Mouse (Mus musculus) cortical plate, adult 2 months (tissue): ENCODE data around the gene Dhdh. TPM values are rescaled to one million over a fixed set of nuclear protein-coding genes. Genes with fewer than 3 reads are reported as not detected.

Experiments used
- H3K27ac ChIP-seq: fragments of 200-500 bp; 2 replicates; pipeline ENCODE4 v1.5.1; 2012; ENCODE audit warnings: low read length, control low read depth, inconsistent platforms; ENCODE audit not compliant: insufficient read depth
- H3K4me1 ChIP-seq: fragments of 200-500 bp; 2 replicates; pipeline ENCODE4 v1.6.1; 2011; ENCODE audit warnings: low read length; ENCODE audit not compliant: control insufficient read depth, insufficient read depth
- H3K4me3 ChIP-seq: fragments of 200-500 bp; 2 replicates; pipeline ENCODE4 v1.5.1; 2011; ENCODE audit warnings: mild to moderate bottlenecking, low read length, control low read depth; ENCODE audit not compliant: insufficient read depth
- CTCF ChIP-seq: fragments of 200-500 bp; IDR thresholded peaks from 2 replicates; pipeline ENCODE4 v1.5.1; 2011; ENCODE audit warnings: mild to moderate bottlenecking, control low read depth, low read length; ENCODE audit not compliant: insufficient read depth; ENCODE audit errors: extremely low read depth
- POLR2A ChIP-seq: fragments of 200-500 bp; IDR thresholded peaks from 2 replicates; pipeline ENCODE4 v1.6.1; 2011; ENCODE audit warnings: mild to moderate bottlenecking, low read length, control low read depth; ENCODE audit not compliant: insufficient read depth; ENCODE audit errors: extremely low read depth
- polyA plus RNA-seq: library from polyadenylated mRNA; depleted of rRNA; stranded (reverse); fragments of >200 nt; gene quantifications from 2 replicates; pipeline ENCODE4 v1.2.3, GENCODE M21; 2012

Gene Dhdh
- polyA plus RNA-seq, 1 experiment, result 5.9 TPM

GRCm38 (mm10) chr7:45457204-45458060 is 31.2 kb downstream of the Dhdh start:
- TF ChIP-seq CTCF (no peak), POLR2A (peak; percentile 24; the same call in 1 of the 2 replicates)
- Histone ChIP-seq H3K4me3 (peak overlapping the region; percentile 93; the same call in 1 of the 2 replicates), H3K27ac (no peak overlapping the region), H3K4me1 (peaks cover 6% of the 10 kb centered on the region; the same call in 1 of the 2 replicates)

- Histone ChIP-seq H3K27ac (no peak overlapping the region), H3K4me3 (no peak overlapping the region), H3K4me1 (peaks cover 6% of the 10 kb centered on the region; the same call in 1 of the 2 replicates)
- no peak for TF ChIP-seq POLR2A
- TF ChIP-seq CTCF, result no peak
Observed at GRCm38 (mm10) chr7:45456721-45457203, 31.8 kb downstream of the Dhdh start.

DNA sequence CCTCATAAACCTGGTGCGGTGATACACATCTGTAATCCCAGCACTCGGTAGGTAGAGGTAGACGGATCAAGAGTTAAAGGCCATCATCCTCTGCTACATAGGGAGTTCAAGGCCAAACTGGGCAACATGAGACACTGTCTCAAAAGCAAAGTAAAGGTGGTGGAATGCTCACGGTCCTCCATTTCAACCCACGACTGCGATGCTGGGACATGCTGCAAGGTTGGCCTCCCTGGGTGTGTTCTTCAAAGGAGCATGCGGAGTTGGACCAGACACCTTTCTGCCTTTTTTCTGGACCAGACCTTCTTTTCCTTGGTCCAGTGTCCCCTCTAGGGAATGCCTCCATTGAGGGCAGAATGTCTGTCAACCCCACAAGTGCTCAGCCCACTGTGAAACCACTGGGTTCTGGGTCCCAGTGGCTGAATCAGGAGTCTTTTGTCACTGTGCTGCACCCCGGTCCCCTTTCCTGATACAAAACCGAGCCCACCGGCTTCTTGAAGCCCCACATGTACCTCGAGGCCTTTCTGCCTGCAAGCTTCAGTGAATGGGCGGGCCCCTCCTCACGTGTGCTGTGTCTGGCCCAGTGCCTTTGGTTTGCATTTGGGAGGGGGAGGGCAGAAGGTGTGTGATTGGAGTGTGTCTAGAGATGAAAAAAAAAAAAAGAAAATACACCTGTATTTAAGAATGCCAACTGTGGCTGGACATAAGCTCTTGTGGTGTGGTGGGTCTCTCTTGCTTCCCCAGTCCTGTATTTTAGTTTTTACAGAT is 32.5 kb downstream of the Dhdh start:
- H3K4me1 ChIP-seq, result peaks cover 6% of the 10 kb centered on the region; the same call in 1 of the 2 replicates
- H3K27ac ChIP-seq, result no peak overlapping the region
- TF ChIP-seq CTCF (no peak), POLR2A (no peak)
- no peak overlapping the region for H3K4me3 ChIP-seq

GRCm38 (mm10) chr7:45454971-45455370 is 33.6 kb downstream of the Dhdh start:
- H3K4me1 ChIP-seq, result peaks cover 3% of the 10 kb centered on the region; the same call in 1 of the 2 replicates
- H3K4me3 ChIP-seq, result no peak overlapping the region
- TF ChIP-seq POLR2A (no peak), CTCF (no peak)
- no peak overlapping the region for H3K27ac ChIP-seq

DNA sequence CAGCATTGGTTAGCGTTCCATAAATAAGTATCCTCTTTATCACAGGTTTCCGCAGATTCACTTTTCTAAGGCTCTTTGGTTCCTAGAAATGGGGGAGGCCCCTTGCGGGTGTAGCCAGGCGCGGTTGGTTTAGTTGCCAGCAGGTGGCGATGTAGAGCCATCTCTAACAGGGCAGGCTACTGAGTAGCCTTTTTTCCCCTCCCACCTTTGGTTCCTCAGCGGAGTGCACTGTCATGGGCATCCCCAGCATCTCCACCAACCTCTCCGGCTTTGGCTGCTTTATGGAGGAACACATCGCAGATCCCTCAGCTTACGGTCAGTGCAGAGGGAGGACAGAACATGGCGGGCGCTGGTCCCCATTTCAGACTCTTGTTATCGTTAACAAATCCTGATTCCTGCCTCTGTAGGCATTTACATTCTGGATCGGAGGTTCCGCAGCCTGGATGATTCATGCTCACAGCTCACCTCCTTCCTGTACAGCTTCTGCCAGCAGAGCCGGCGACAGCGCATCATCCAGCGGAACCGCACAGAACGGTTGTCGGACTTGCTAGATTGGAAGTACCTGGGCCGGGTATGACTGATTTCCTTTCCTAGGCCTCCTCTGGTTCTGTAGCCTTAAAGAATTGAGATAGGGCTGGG is 37.1 kb downstream of the Dhdh start:
- H3K27ac ChIP-seq, result peak overlapping the region; percentile 9; the same call in 1 of the 2 replicates
- H3K4me1 ChIP-seq, result no peaks in the 10 kb centered on the region
- peak overlapping the region; percentile 33 for H3K4me3 ChIP-seq
- TF ChIP-seq CTCF, result peak; percentile 71
- TF ChIP-seq POLR2A, result peak; percentile 80

DNA sequence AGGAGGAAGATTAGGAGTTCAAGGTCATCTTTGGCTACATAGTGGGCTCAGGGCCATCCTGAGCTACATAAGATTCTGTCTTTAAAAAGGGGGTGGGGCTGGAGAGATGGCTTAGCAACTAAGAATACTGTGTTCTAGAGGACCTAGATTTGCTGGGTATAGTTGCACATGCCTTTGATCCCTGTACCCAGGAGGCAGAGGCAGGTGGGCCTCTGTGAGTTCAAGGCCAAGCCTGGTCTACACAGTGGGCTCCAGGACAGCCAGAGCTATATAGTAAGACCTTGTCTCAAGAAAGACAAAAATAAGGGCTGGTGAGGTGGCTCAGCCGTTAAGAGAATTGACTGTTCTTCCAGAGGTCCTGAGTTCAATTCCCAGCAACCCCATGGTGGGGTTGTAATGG is 38.6 kb downstream of the Dhdh start:
- no peaks in the 10 kb centered on the region for H3K4me1 ChIP-seq
- TF ChIP-seq CTCF, result no peak
- no peak for TF ChIP-seq POLR2A
- H3K4me3 ChIP-seq, result no peak overlapping the region
- no peak overlapping the region for H3K27ac ChIP-seq

GRCm38 (mm10) chr7:45447325-45447990 is 41.1 kb downstream of the Dhdh start:
- no peaks in the 10 kb centered on the region for H3K4me1 ChIP-seq
- no peak for TF ChIP-seq POLR2A
- TF ChIP-seq CTCF, result peak; percentile 53
- no peak overlapping the region for H3K27ac ChIP-seq
- H3K4me3 ChIP-seq, result peak overlapping the region; percentile 32

DNA sequence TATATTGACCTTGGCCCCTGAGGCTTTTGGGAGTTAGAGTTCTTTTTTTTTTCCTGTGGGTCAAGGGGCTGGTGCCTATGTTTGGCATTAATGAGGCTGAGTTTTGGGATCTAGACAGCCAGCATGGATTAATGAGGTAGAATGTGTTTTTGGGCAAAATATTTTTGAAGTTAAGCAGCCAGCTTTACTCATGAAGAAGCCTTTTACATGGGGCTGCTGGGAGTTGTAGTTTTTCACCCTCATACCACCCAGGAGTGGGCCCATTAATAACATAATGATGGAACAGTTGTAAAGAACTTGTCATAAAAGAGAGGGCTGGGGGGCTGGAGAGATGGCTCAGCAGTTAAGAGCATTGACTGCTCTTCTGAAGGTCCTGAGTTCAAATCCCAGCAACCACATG is 42.0 kb downstream of the Dhdh start:
- TF ChIP-seq CTCF (no peak), POLR2A (no peak)
- Histone ChIP-seq H3K27ac (no peak overlapping the region), H3K4me3 (no peak overlapping the region), H3K4me1 (no peaks in the 10 kb centered on the region)
